Mouse (Mus musculus): Measurements from ENCODE around the gene Def8. TPM values are rescaled to one million over a fixed set of nuclear protein-coding genes. Genes with fewer than 3 reads are reported as not detected.
"Not testable (repeated sequence)": the region's sequence is repeated elsewhere in the genome, so short reads cannot be mapped to it uniquely, and the experiment has no call there.

Def8 gene
- polyA plus RNA-seq, 1 experiment from 2014 or later, result 46.3 TPM

GRCm38 (mm10) chr8:123410049-123410587 is 13.2 kb upstream of the Def8 start:
- H3K9me3 ChIP-seq (ENCODE audit: control insufficient read depth, low read length), result no peaks in the 10 kb centered on the region
- no peaks in the 10 kb centered on the region for H3K36me3 ChIP-seq (ENCODE audit: control insufficient read depth, insufficient read depth, low read length)
- H3K27me3 ChIP-seq (ENCODE audit: control insufficient read depth, insufficient read depth, low read length), result no peaks in the 10 kb centered on the region
- peak overlapping the region; percentile 68 for H3K4me3 ChIP-seq (ENCODE audit: low read depth, low read length)
- DNase-seq (ENCODE audit: low spot score), result peak; percentile 64
- H3K4me2 ChIP-seq (ENCODE audit: low read depth, low read length, severe bottlenecking), result peak overlapping the region; percentile 53
- H3K27ac ChIP-seq (ENCODE audit: low read depth, low read length), result peak overlapping the region; percentile 84
- peak overlapping the region; percentile 65 for H3K9ac ChIP-seq (ENCODE audit: low read length)
- peaks cover 17% of the 10 kb centered on the region for H3K4me1 ChIP-seq (replicated peaks; ENCODE audit: control insufficient read depth, insufficient read depth, low read length)
- WGBS, result 48% methylated on average over 8 of the region's 8 CpGs
- ATAC-seq (replicated peaks; ENCODE audit: low FRiP score), result no peak

GRCm38 (mm10) chr8:123410788-123411187 is 12.5 kb upstream of the Def8 start:
- ATAC-seq (replicated peaks; ENCODE audit: low FRiP score), result peak; percentile 13
- peaks cover 17% of the 10 kb centered on the region for H3K4me1 ChIP-seq (replicated peaks; ENCODE audit: control insufficient read depth, insufficient read depth, low read length)
- H3K27ac ChIP-seq (ENCODE audit: low read depth, low read length), result peak overlapping the region; percentile 84
- peak overlapping the region; percentile 68 for H3K4me3 ChIP-seq (ENCODE audit: low read depth, low read length)
- H3K9me3 ChIP-seq (ENCODE audit: control insufficient read depth, low read length), result no peaks in the 10 kb centered on the region
- H3K9ac ChIP-seq (ENCODE audit: low read length), result peak overlapping the region; percentile 65
- H3K4me2 ChIP-seq (ENCODE audit: low read depth, low read length, severe bottlenecking), result peak overlapping the region; percentile 53
- H3K36me3 ChIP-seq (ENCODE audit: control insufficient read depth, insufficient read depth, low read length), result no peaks in the 10 kb centered on the region
- no peak for DNase-seq (ENCODE audit: low spot score)
- no peaks in the 10 kb centered on the region for H3K27me3 ChIP-seq (ENCODE audit: control insufficient read depth, insufficient read depth, low read length)
- 3% methylated on average over 11 of the region's 11 CpGs for WGBS

- H3K36me3 ChIP-seq (ENCODE audit: control insufficient read depth, insufficient read depth, low read length), result no peaks in the 10 kb centered on the region
- H3K4me2 ChIP-seq (ENCODE audit: low read depth, low read length, severe bottlenecking), result peak within 1 kb of the TSS; percentile 53
- ATAC-seq (replicated peaks; ENCODE audit: low FRiP score) (peak; percentile 88), DNase-seq (ENCODE audit: low spot score) (peak; percentile 94)
- H3K4me3 ChIP-seq (ENCODE audit: low read depth, low read length), result peak within 1 kb of the TSS; percentile 68
- H3K9ac ChIP-seq (ENCODE audit: low read length), result peak within 1 kb of the TSS; percentile 65
- under 1% methylated on average over 29 of the region's 29 CpGs for WGBS
- peak within 1 kb of the TSS; percentile 84 for H3K27ac ChIP-seq (ENCODE audit: low read depth, low read length)
- H3K4me1 ChIP-seq (replicated peaks; ENCODE audit: control insufficient read depth, insufficient read depth, low read length), result peaks cover 15% of the 10 kb centered on the region
- H3K9me3 ChIP-seq (ENCODE audit: control insufficient read depth, low read length), result no peaks in the 10 kb centered on the region
- no peaks in the 10 kb centered on the region for H3K27me3 ChIP-seq (ENCODE audit: control insufficient read depth, insufficient read depth, low read length)
These were observed 12.1 kb upstream of the Def8 start, which contains the start of gene Tubb3 for GRCm38 (mm10) chr8:123411246-123411645. Tubb3 (plus strand) TSS chr8:123411424.

- DNase-seq (ENCODE audit: low spot score), result no peak
- Histone ChIP-seq H3K9me3 (ENCODE audit: control insufficient read depth, low read length) (no peaks in the 10 kb centered on the region), H3K36me3 (ENCODE audit: control insufficient read depth, insufficient read depth, low read length) (no peaks in the 10 kb centered on the region), H3K27ac (ENCODE audit: low read depth, low read length) (peak overlapping the region; percentile 81), H3K4me2 (ENCODE audit: low read depth, low read length, severe bottlenecking) (peak overlapping the region; percentile 53), H3K4me3 (ENCODE audit: low read depth, low read length) (peak overlapping the region; percentile 68), H3K27me3 (ENCODE audit: control insufficient read depth, insufficient read depth, low read length) (no peaks in the 10 kb centered on the region), H3K4me1 (replicated peaks; ENCODE audit: control insufficient read depth, insufficient read depth, low read length) (peaks cover 15% of the 10 kb centered on the region), H3K9ac (ENCODE audit: low read length) (peak overlapping the region; percentile 65)
- peak; percentile 12 for ATAC-seq (replicated peaks; ENCODE audit: low FRiP score)
- WGBS, result 2% methylated on average over 16 of the region's 16 CpGs
These were observed 11.5 kb upstream of the Def8 start for GRCm38 (mm10) chr8:123411781-123412327.

- DNase-seq (ENCODE audit: low spot score), result peak; percentile 87
- under 1% methylated on average over 11 of the region's 12 CpGs for WGBS
- Histone ChIP-seq H3K4me1 (replicated peaks; ENCODE audit: control insufficient read depth, insufficient read depth, low read length) (peaks cover 15% of the 10 kb centered on the region), H3K36me3 (ENCODE audit: control insufficient read depth, insufficient read depth, low read length) (no peaks in the 10 kb centered on the region), H3K9me3 (ENCODE audit: control insufficient read depth, low read length) (no peaks in the 10 kb centered on the region), H3K4me3 (ENCODE audit: low read depth, low read length) (peak overlapping the region; percentile 68), H3K27ac (ENCODE audit: low read depth, low read length) (peak overlapping the region; percentile 81), H3K27me3 (ENCODE audit: control insufficient read depth, insufficient read depth, low read length) (no peaks in the 10 kb centered on the region), H3K4me2 (ENCODE audit: low read depth, low read length, severe bottlenecking) (peak overlapping the region; percentile 53), H3K9ac (ENCODE audit: low read length) (peak overlapping the region; percentile 65)
- peak; percentile 52 for ATAC-seq (replicated peaks; ENCODE audit: low FRiP score)
These were observed 10.7 kb upstream of the Def8 start for GRCm38 (mm10) chr8:123412560-123413170.

- Histone ChIP-seq H3K4me2 (ENCODE audit: low read depth, low read length, severe bottlenecking) (peak overlapping the region; percentile 53), H3K27ac (ENCODE audit: low read depth, low read length) (peak overlapping the region; percentile 44; the same call in 1 of the 2 replicates), H3K4me3 (ENCODE audit: low read depth, low read length) (peak overlapping the region; percentile 68), H3K4me1 (replicated peaks; ENCODE audit: control insufficient read depth, insufficient read depth, low read length) (peaks cover 15% of the 10 kb centered on the region), H3K27me3 (ENCODE audit: control insufficient read depth, insufficient read depth, low read length) (no peaks in the 10 kb centered on the region), H3K9ac (ENCODE audit: low read length) (peak overlapping the region; percentile 50; the same call in 1 of the 2 replicates), H3K9me3 (ENCODE audit: control insufficient read depth, low read length) (no peaks in the 10 kb centered on the region), H3K36me3 (ENCODE audit: control insufficient read depth, insufficient read depth, low read length) (peaks cover 3% of the 10 kb centered on the region; the same call in 1 of the 2 replicates)
- WGBS, result 15% methylated on average over 9 of the region's 9 CpGs
- DNase-seq (ENCODE audit: low spot score), result peak; percentile 78
- no peak for ATAC-seq (replicated peaks; ENCODE audit: low FRiP score)
These were observed 9.1 kb upstream of the Def8 start for GRCm38 (mm10) chr8:123414255-123414654.

- not testable (repeated sequence) for DNase-seq (ENCODE audit: low spot score); H3K27me3 ChIP-seq (ENCODE audit: control insufficient read depth, insufficient read depth, low read length); H3K4me1 ChIP-seq (replicated peaks; ENCODE audit: control insufficient read depth, insufficient read depth, low read length); H3K27ac ChIP-seq (ENCODE audit: low read depth, low read length); H3K9me3 ChIP-seq (ENCODE audit: control insufficient read depth, low read length); H3K36me3 ChIP-seq (ENCODE audit: control insufficient read depth, insufficient read depth, low read length); H3K9ac ChIP-seq (ENCODE audit: low read length); ATAC-seq (replicated peaks; ENCODE audit: low FRiP score)
- 89% methylated on average over 5 of the region's 5 CpGs for WGBS
- H3K4me3 ChIP-seq (ENCODE audit: low read depth, low read length), result peak overlapping the region; percentile 68; the same call in 1 of the 2 replicates
- peak overlapping the region; percentile 53; the same call in 1 of the 2 replicates for H3K4me2 ChIP-seq (ENCODE audit: low read depth, low read length, severe bottlenecking)
These were observed 8.2 kb upstream of the Def8 start for GRCm38 (mm10) chr8:123414997-123415696.
